Mouse (Mus musculus) kidney, embryonic 14.5 days (tissue): ENCODE results near the gene Actn1. TPM values are rescaled to one million over a fixed set of nuclear protein-coding genes. Genes with fewer than 3 reads are reported as not detected.

ENCODE experiments used
- ATAC-seq: fragments of 200-750 bp; cut with Nextera tagmentation; 2 replicates; pipeline ENCODE4 v1.8.0; 2017; ENCODE audit warnings: moderate number of reproducible peaks, mild to moderate bottlenecking, moderate TSS enrichment, moderate library complexity; ENCODE audit not compliant: low FRiP score, low TSS enrichment
- H3K27ac ChIP-seq: fragments of 300-500 bp; sonication (generic); 2 replicates; pipeline ENCODE4 v1.5.1; 2014; ENCODE audit warnings: low read depth, mild to moderate bottlenecking, low read length, moderate library complexity, mixed read lengths
- H3K27me3 ChIP-seq: fragments of 300-500 bp; sonication (generic); 2 replicates; pipeline ENCODE4 v1.6.1; 2014; ENCODE audit warnings: mild to moderate bottlenecking, low read length; ENCODE audit not compliant: control insufficient read depth, insufficient read depth
- H3K36me3 ChIP-seq: fragments of 300-500 bp; sonication (generic); 2 replicates; pipeline ENCODE4 v1.6.1; 2014; ENCODE audit warnings: low read length, mixed read lengths; ENCODE audit not compliant: control insufficient read depth, insufficient read depth
- H3K4me1 ChIP-seq: fragments of 300-500 bp; sonication (generic); 2 replicates; pipeline ENCODE4 v1.6.1; 2014; ENCODE audit warnings: low read length, mixed read lengths; ENCODE audit not compliant: control insufficient read depth, insufficient read depth
- H3K4me2 ChIP-seq: fragments of 300-500 bp; sonication (generic); replicated peaks from 2 replicates; pipeline ENCODE4 v1.6.1; 2014; ENCODE audit warnings: low read depth, mild to moderate bottlenecking, low read length
- H3K4me3 ChIP-seq: fragments of 300-500 bp; sonication (generic); 2 replicates; pipeline ENCODE4 v1.5.1; 2014; ENCODE audit warnings: mild to moderate bottlenecking, low read length
- H3K9ac ChIP-seq: fragments of 300-500 bp; sonication (generic); 2 replicates; pipeline ENCODE4 v1.6.1; 2014; ENCODE audit warnings: low read depth, mild to moderate bottlenecking, low read length, moderate library complexity
- H3K9me3 ChIP-seq: fragments of 300-500 bp; sonication (generic); 2 replicates; pipeline ENCODE4 v1.6.1; 2016; ENCODE audit warnings: low read length; ENCODE audit not compliant: control insufficient read depth
- WGBS: fragments of 180-500 bp; shearing (Covaris S2); extraction: QIAGEN DNeasy Blood & Tissue Kit; methylation state at CpG from one replicate; pipeline ENCODE4 v1.1.7; 2014; 5-methylcytosine and 5-hydroxymethylcytosine counted together
- polyA plus RNA-seq: library from polyadenylated mRNA; unstranded; fragments of >200 nt; fragmentation: Nextera tagmentation; extraction: Ambion mirVana; gene quantifications from 2 replicates; pipeline ENCODE4 v1.2.1, GENCODE M21; 2014

The Actn1 gene
- polyA plus RNA-seq, 1 experiment from 2014 or later = 52.6 TPM

GRCm38 (mm10) chr12:80135173-80135572 lies 125.0 kb downstream of the Actn1 start:
- no peaks in the 10 kb centered on the region for H3K36me3 ChIP-seq
- no peaks in the 10 kb centered on the region for H3K27me3 ChIP-seq
- H3K27ac ChIP-seq = no peak overlapping the region
- WGBS = 92% methylated on average over 8 of the region's 8 CpGs
- no peak overlapping the region for H3K9ac ChIP-seq
- peaks cover 18% of the 10 kb centered on the region for H3K4me1 ChIP-seq
- H3K4me3 ChIP-seq = no peak overlapping the region
- H3K4me2 ChIP-seq = no peak overlapping the region
- H3K9me3 ChIP-seq = no peaks in the 10 kb centered on the region
- no peak for ATAC-seq

GRCm38 (mm10) chr12:80133011-80133545 lies 127.1 kb downstream of the Actn1 start:
- peak overlapping the region; percentile 55; the same call in 1 of the 2 replicates for H3K4me3 ChIP-seq
- peaks cover 4% of the 10 kb centered on the region; the same call in 1 of the 2 replicates for H3K36me3 ChIP-seq
- peak; percentile 10; the same call in 1 of the 2 replicates for ATAC-seq
- H3K9ac ChIP-seq = 0 out of 2 replicates have a peak overlapping the region, but pooled peaks have one; percentile 90
- H3K9me3 ChIP-seq = no peaks in the 10 kb centered on the region
- peaks cover 26% of the 10 kb centered on the region for H3K4me1 ChIP-seq
- WGBS = 44% methylated on average over 9 of the region's 9 CpGs
- peak overlapping the region; percentile 99; the same call in 1 of the 2 replicates for H3K27ac ChIP-seq
- H3K27me3 ChIP-seq = no peaks in the 10 kb centered on the region
- H3K4me2 ChIP-seq = peak overlapping the region; percentile 76; the same call in 1 of the 2 replicates

GRCm38 (mm10) chr12:80132250-80133003 lies 127.7 kb downstream of the Actn1 start:
- peak overlapping the region; percentile 55 for H3K4me3 ChIP-seq
- peak overlapping the region; percentile 90 for H3K9ac ChIP-seq
- H3K4me1 ChIP-seq = peaks cover 26% of the 10 kb centered on the region
- WGBS = under 1% methylated on average over 60 of the region's 66 CpGs
- H3K27ac ChIP-seq = peak overlapping the region; percentile 99
- ATAC-seq = peak; percentile 84
- H3K9me3 ChIP-seq = no peaks in the 10 kb centered on the region
- no peaks in the 10 kb centered on the region for H3K27me3 ChIP-seq
- peaks cover 4% of the 10 kb centered on the region; the same call in 1 of the 2 replicates for H3K36me3 ChIP-seq
- H3K4me2 ChIP-seq = peak overlapping the region; percentile 76

GRCm38 (mm10) chr12:80131359-80132249 lies 128.6 kb downstream of the Actn1 start:
- H3K9ac ChIP-seq = peak overlapping the region; percentile 90; the same call in 1 of the 2 replicates
- H3K27me3 ChIP-seq = no peaks in the 10 kb centered on the region
- WGBS = 44% methylated on average over 17 of the region's 17 CpGs
- H3K9me3 ChIP-seq = no peaks in the 10 kb centered on the region
- H3K27ac ChIP-seq = peak overlapping the region; percentile 99
- peak overlapping the region; percentile 76 for H3K4me2 ChIP-seq
- peak overlapping the region; percentile 55 for H3K4me3 ChIP-seq
- H3K4me1 ChIP-seq = peaks cover 26% of the 10 kb centered on the region
- ATAC-seq = 0 out of 2 replicates have a peak, but pooled peaks have one; percentile 17
- peaks cover 4% of the 10 kb centered on the region; the same call in 1 of the 2 replicates for H3K36me3 ChIP-seq

- H3K4me1 ChIP-seq = peaks cover 26% of the 10 kb centered on the region
- no peaks in the 10 kb centered on the region for H3K9me3 ChIP-seq
- peak; percentile 81 for ATAC-seq
- peak overlapping the region; percentile 9; the same call in 1 of the 2 replicates for H3K4me3 ChIP-seq
- peak overlapping the region; percentile 45; the same call in 1 of the 2 replicates for H3K9ac ChIP-seq
- H3K4me2 ChIP-seq = peak overlapping the region; percentile 76
- peak overlapping the region; percentile 99 for H3K27ac ChIP-seq
- no peaks in the 10 kb centered on the region for H3K27me3 ChIP-seq
- peaks cover 4% of the 10 kb centered on the region; the same call in 1 of the 2 replicates for H3K36me3 ChIP-seq
- WGBS = 1% methylated on average over 6 of the region's 6 CpGs
Observed at GRCm38 (mm10) chr12:80130558-80131358, 129.4 kb downstream of the Actn1 start.

GRCm38 (mm10) chr12:80129531-80129930 lies 130.6 kb downstream of the Actn1 start:
- no peak overlapping the region for H3K4me2 ChIP-seq
- ATAC-seq = no peak
- H3K36me3 ChIP-seq = peaks cover 4% of the 10 kb centered on the region; the same call in 1 of the 2 replicates
- H3K4me3 ChIP-seq = no peak overlapping the region
- H3K9ac ChIP-seq = no peak overlapping the region
- H3K9me3 ChIP-seq = no peaks in the 10 kb centered on the region
- H3K27me3 ChIP-seq = no peaks in the 10 kb centered on the region
- 96% methylated on average over 8 of the region's 8 CpGs for WGBS
- H3K27ac ChIP-seq = peak overlapping the region; percentile 99
- H3K4me1 ChIP-seq = peaks cover 26% of the 10 kb centered on the region

GRCm38 (mm10) chr12:80127191-80127762 lies 132.9 kb downstream of the Actn1 start:
- no peak overlapping the region for H3K9ac ChIP-seq
- no peak for ATAC-seq
- no peak overlapping the region for H3K27ac ChIP-seq
- 89% methylated on average over 5 of the region's 5 CpGs for WGBS
- H3K9me3 ChIP-seq = no peaks in the 10 kb centered on the region
- H3K4me3 ChIP-seq = no peak overlapping the region
- peaks cover 4% of the 10 kb centered on the region; the same call in 1 of the 2 replicates for H3K36me3 ChIP-seq
- H3K4me2 ChIP-seq = no peak overlapping the region
- H3K27me3 ChIP-seq = no peaks in the 10 kb centered on the region
- H3K4me1 ChIP-seq = peaks cover 46% of the 10 kb centered on the region

- no peak overlapping the region for H3K27ac ChIP-seq
Observed at GRCm38 (mm10) chr12:80125316-80125715, 134.9 kb downstream of the Actn1 start.

More at GRCm38 (mm10) chr12:80125316-80125715, 134.9 kb downstream of the Actn1 start:
- 91% methylated on average over 5 of the region's 5 CpGs for WGBS
- Histone ChIP-seq H3K4me1 (peaks cover 30% of the 10 kb centered on the region), H3K4me3 (no peak overlapping the region), H3K9ac (no peak overlapping the region), H3K9me3 (0 out of 2 replicates have a peak, but pooled peaks cover 3% of the 10 kb centered on the region), H3K36me3 (peaks cover 4% of the 10 kb centered on the region; the same call in 1 of the 2 replicates), H3K27me3 (no peaks in the 10 kb centered on the region), H3K4me2 (no peak overlapping the region)
- no peak for ATAC-seq
